Mouse (Mus musculus): ENCODE data around the gene Smim6.

DNA sequence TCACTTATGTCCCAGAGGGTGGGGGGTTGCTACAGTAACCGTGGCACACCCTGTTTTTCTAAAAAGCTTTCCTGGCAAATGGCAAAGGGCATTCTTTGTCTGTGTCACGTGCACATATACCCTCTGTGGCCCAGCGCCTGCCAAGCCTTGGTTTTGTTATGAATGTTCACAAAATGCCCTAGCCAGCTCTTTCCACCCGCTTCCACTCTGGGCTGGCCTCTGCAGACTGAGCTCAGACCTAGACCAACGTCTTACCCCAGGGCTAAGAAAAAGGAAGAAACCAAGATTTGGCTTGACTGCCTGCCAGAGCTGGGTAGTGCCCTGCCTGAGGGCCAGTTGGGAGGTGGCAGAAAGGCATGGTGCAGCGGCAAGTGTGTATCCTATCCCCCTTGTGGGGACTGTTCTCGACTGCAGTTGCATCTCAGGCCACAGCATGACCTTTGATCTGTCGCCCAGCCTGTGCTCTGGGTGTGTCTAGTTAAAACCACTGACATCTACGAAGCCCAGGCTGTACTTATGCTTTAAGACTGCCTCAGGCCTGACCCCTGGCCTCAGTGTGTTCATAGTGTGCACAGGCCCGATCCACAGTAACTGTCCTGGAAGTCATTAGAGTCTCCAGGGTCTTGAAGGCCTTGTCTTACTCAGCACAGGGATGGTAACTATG lies 43.5 kb downstream of the Smim6 start:
- no peak for TF ChIP-seq HCFC1 (IDR thresholded peaks at IDR 0.05; ENCODE audit: borderline replicate concordance, insufficient read depth, low read length)
- TF ChIP-seq ZNF384 (IDR thresholded peaks at IDR 0.05; ENCODE audit: low read depth, low read length), result no peak
- TF ChIP-seq MAFK (IDR thresholded peaks at IDR 0.05; ENCODE audit: insufficient read depth, low read depth, low read length), result no peak
- TF ChIP-seq ZC3H11A (IDR thresholded peaks at IDR 0.05; ENCODE audit: borderline replicate concordance, low read depth, low read length), result no peak
